Mouse (Mus musculus) MEL (cell line): ENCODE results near the gene Myh2. TPM values are rescaled to one million over a fixed set of nuclear protein-coding genes. Genes with fewer than 3 reads are reported as not detected.

Experiments
- DNase-seq: peaks from one replicate; pipeline ENCODE4 v3.0.0; 2011; ENCODE audit warnings: low read depth, low spot score
- H3K27ac ChIP-seq: 2 replicates; pipeline ENCODE4 v1.5.1; 2012; ENCODE audit warnings: low read depth, mild to moderate bottlenecking, control low read depth, low read length, moderate library complexity; ENCODE audit not compliant: control insufficient read depth
- H3K27me3 ChIP-seq, 2 experiments: fragments of 150-350 bp in 1 of 2; sonication (generic) in 1 of 2; 2 replicates each; pipeline ENCODE4 v1.6.1; 2012; ENCODE audit warnings: low read length in 2 of 2, mild to moderate bottlenecking in 2 of 2, improper control_type of control experiment in 1 of 2, moderate library complexity in 1 of 2; ENCODE audit not compliant: insufficient read depth in 2 of 2, control insufficient read depth in 1 of 2
- H3K36me3 ChIP-seq, 2 experiments: 2 replicates each; pipeline ENCODE4 v1.6.1; 2012 to 2014; ENCODE audit warnings: low read length in 2 of 2, improper control_type of control experiment in 1 of 2, inconsistent platforms in 1 of 2, mild to moderate bottlenecking in 1 of 2; ENCODE audit not compliant: insufficient read depth in 2 of 2, control insufficient read depth in 1 of 2
- H3K4me1 ChIP-seq, 2 experiments: fragments of 150-350 bp in 1 of 2; sonication (generic) in 1 of 2; 2 replicates each; pipeline ENCODE4 v1.6.1; 2012; ENCODE audit warnings: low read length in 2 of 2, improper control_type of control experiment in 1 of 2, mild to moderate bottlenecking in 1 of 2; ENCODE audit not compliant: insufficient read depth in 2 of 2, control insufficient read depth in 1 of 2
- H3K4me3 ChIP-seq, 2 experiments: fragments of 150-350 bp in 1 of 2; sonication (generic) in 1 of 2; 2 replicates each; pipeline ENCODE4 v1.5.1; 2012; ENCODE audit warnings: low read depth in 2 of 2, low read length in 2 of 2, mild to moderate bottlenecking in 2 of 2, moderate library complexity in 2 of 2, control low read depth in 1 of 2, improper control_type of control experiment in 1 of 2; ENCODE audit not compliant: control insufficient read depth in 1 of 2, insufficient read depth in 1 of 2
- H3K79me2 ChIP-seq: 2 replicates; pipeline ENCODE4 v1.6.1; 2012; ENCODE audit warnings: mild to moderate bottlenecking, low read length, moderate library complexity; ENCODE audit not compliant: control insufficient read depth, poor library complexity, insufficient read depth
- H3K9ac ChIP-seq: 2 replicates; pipeline ENCODE4 v1.6.1; 2012; ENCODE audit warnings: low read depth, mild to moderate bottlenecking, control low read depth, low read length, moderate library complexity; ENCODE audit not compliant: control insufficient read depth, poor library complexity, severe bottlenecking
- H3K9me3 ChIP-seq: fragments of 150-350 bp; sonication (generic); replicated peaks from 2 replicates; pipeline ENCODE4 v1.6.1; 2012; ENCODE audit warnings: mild to moderate bottlenecking, low read length, improper control_type of control experiment, moderate library complexity; ENCODE audit not compliant: insufficient read depth
- BHLHE40 ChIP-seq: IDR thresholded peaks from 2 replicates; pipeline ENCODE4 v1.6.1; 2012; ENCODE audit warnings: low read depth, mild to moderate bottlenecking, inconsistent platforms, low read length, improper control_type of control experiment, borderline replicate concordance
- CTCF ChIP-seq, 3 experiments: IDR thresholded peaks in 2 of 3; conservative IDR thresholded peaks in 1 of 3; 2 replicates each; pipeline ENCODE4 v1.5.1; 2011 to 2012; ENCODE audit warnings: low read length in 3 of 3, low read depth in 2 of 3, mild to moderate bottlenecking in 2 of 3, improper control_type of control experiment in 1 of 3, inconsistent platforms in 1 of 3, mixed read lengths in 1 of 3, moderate library complexity in 1 of 3; ENCODE audit not compliant: control insufficient read depth in 1 of 3, insufficient read depth in 1 of 3, poor library complexity in 1 of 3, severe bottlenecking in 1 of 3
- E2F4 ChIP-seq: IDR thresholded peaks from 2 replicates; pipeline ENCODE4 v1.6.1; 2011; ENCODE audit warnings: low read depth, low read length, improper control_type of control experiment, borderline replicate concordance
- GATA1 ChIP-seq: IDR thresholded peaks from 2 replicates; pipeline ENCODE4 v1.6.1; 2011; ENCODE audit warnings: low read depth, low read length, improper control_type of control experiment
- HCFC1 ChIP-seq: IDR thresholded peaks from 2 replicates; pipeline ENCODE4 v1.6.1; 2012; ENCODE audit warnings: low read depth, mild to moderate bottlenecking, inconsistent platforms, low read length, improper control_type of control experiment, moderate library complexity
- JUND ChIP-seq: IDR thresholded peaks from 2 replicates; pipeline ENCODE4 v1.6.1; 2011; ENCODE audit warnings: low read depth, mild to moderate bottlenecking, improper control_type of control experiment, low read length
- MAFK ChIP-seq: IDR thresholded peaks from 2 replicates; pipeline ENCODE4 v1.6.1; 2011; ENCODE audit warnings: low read depth, mild to moderate bottlenecking, low read length, improper control_type of control experiment, borderline replicate concordance
- MAX ChIP-seq: IDR thresholded peaks from 2 replicates; pipeline ENCODE4 v1.6.1; 2011; ENCODE audit warnings: low read length, improper control_type of control experiment
- MXI1 ChIP-seq: IDR thresholded peaks from 2 replicates; pipeline ENCODE4 v1.6.1; 2011; ENCODE audit warnings: mild to moderate bottlenecking, low read depth, low read length, improper control_type of control experiment
- MYB ChIP-seq: IDR thresholded peaks from 2 replicates; pipeline ENCODE4 v1.6.1; 2011; ENCODE audit warnings: mild to moderate bottlenecking, low read depth, low read length, improper control_type of control experiment
- MYC ChIP-seq: IDR thresholded peaks from 2 replicates; pipeline ENCODE4 v1.6.1; 2011; ENCODE audit warnings: low read depth, mild to moderate bottlenecking, low read length, improper control_type of control experiment, moderate library complexity
- NRF1 ChIP-seq: IDR thresholded peaks from 2 replicates; pipeline ENCODE4 v1.6.1; 2014; ENCODE audit warnings: low read depth, mild to moderate bottlenecking, inconsistent platforms, low read length, improper control_type of control experiment, moderate library complexity; ENCODE audit not compliant: poor library complexity, insufficient read depth, severe bottlenecking
- POLR2A ChIP-seq, 2 experiments: IDR thresholded peaks; 2 replicates each; pipeline ENCODE4 v1.6.1; 2011 to 2012; ENCODE audit warnings: low read length in 2 of 2, mild to moderate bottlenecking in 2 of 2, control low read depth in 1 of 2, improper control_type of control experiment in 1 of 2, low read depth in 1 of 2, moderate library complexity in 1 of 2; ENCODE audit not compliant: control insufficient read depth in 1 of 2, insufficient read depth in 1 of 2, poor library complexity in 1 of 2
- POLR2AphosphoS5 ChIP-seq: IDR thresholded peaks from 2 replicates; pipeline ENCODE4 v1.6.1; 2012; ENCODE audit warnings: low read depth, borderline replicate concordance, mild to moderate bottlenecking, inconsistent platforms, low read length, moderate library complexity, mixed read lengths
- RAD21 ChIP-seq: IDR thresholded peaks from 2 replicates; pipeline ENCODE4 v1.6.1; 2011; ENCODE audit warnings: mild to moderate bottlenecking, low read depth, low read length, improper control_type of control experiment
- RCOR1 ChIP-seq: IDR thresholded peaks from 2 replicates; pipeline ENCODE4 v1.6.1; 2012; ENCODE audit warnings: low read depth, mild to moderate bottlenecking, inconsistent platforms, low read length, improper control_type of control experiment
- SIN3A ChIP-seq: IDR thresholded peaks from 2 replicates; pipeline ENCODE4 v1.6.1; 2012; ENCODE audit warnings: low read length, improper control_type of control experiment, inconsistent platforms
- TAL1 ChIP-seq: IDR thresholded peaks from 2 replicates; pipeline ENCODE4 v1.6.1; 2012; ENCODE audit warnings: mild to moderate bottlenecking, inconsistent platforms, low read length, moderate library complexity, mixed read lengths
- polyA plus RNA-seq, 2 experiments: library from polyadenylated mRNA; stranded (reverse) in 1 of 2; unstranded in 1 of 2; fragments of >175 nt in 1 of 2; fragments of >200 nt in 1 of 2; gene quantifications; 2 replicates each; pipeline versions ENCODE4 v1.2.1 to v1.2.4; 2012; ENCODE audit warnings: low replicate concordance in 2 of 2, low read depth in 1 of 2; ENCODE audit not compliant: insufficient read length in 2 of 2, insufficient read depth in 1 of 2, missing spikeins in 1 of 2
- total RNA-seq: library from RNA; depleted of rRNA; stranded (reverse); fragments of 300-350 nt; gene quantifications from 2 replicates; pipeline ENCODE4 v1.2.3, GENCODE M21; 2012

Gene Myh2
- total and polyA plus RNA-seq, 3 experiments = not detected

DNA sequence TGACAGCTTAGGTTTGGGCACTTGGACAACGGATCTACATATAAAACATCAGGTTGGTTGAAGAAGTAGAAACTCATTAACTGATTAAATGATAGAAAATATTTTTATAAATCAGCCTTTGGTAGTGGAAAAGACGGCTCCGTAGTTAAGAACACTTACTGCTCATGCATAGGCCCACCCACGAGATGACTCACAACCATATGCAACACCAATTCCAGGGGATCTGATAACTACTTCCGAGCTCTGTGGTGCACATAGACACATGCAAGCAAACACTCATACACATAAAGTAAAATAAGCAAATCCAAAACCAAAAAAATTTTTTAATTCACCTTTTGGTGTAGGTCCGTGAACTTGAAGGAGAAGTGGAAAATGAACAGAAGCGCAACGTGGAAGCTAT is 51.0 kb downstream of the Myh2 start:
- Histone ChIP-seq H3K36me3 (no peaks in the 10 kb centered on the region), H3K27me3 (no peaks in the 10 kb centered on the region), H3K9me3 (no peaks in the 10 kb centered on the region), H3K27ac (no peak overlapping the region), H3K4me3 (no peak overlapping the region), H3K4me1 (no peaks in the 10 kb centered on the region), H3K9ac (no peak overlapping the region), H3K79me2 (no peaks in the 10 kb centered on the region)
- TF ChIP-seq JUND (no peak), TAL1 (no peak), RCOR1 (no peak), NRF1 (no peak), POLR2A (IDR thresholded peaks at IDR 0.05; ENCODE audit: control insufficient read depth in 1 of 2, insufficient read depth in 1 of 2, low read depth in 1 of 2, low read length in 2 of 2, poor library complexity in 1 of 2) (no peak), CTCF (IDR thresholded peaks at IDR 0.05 in 2 of 3, conservative IDR thresholded peaks at IDR 0.05 in 1 of 3; ENCODE audit: control insufficient read depth in 1 of 3, insufficient read depth in 1 of 3, low read depth in 2 of 3, low read length in 3 of 3, poor library complexity in 1 of 3, severe bottlenecking in 1 of 3) (no peak), SIN3A (no peak), MAFK (no peak), BHLHE40 (no peak), MYB (no peak), MYC (no peak), POLR2AphosphoS5 (no peak), MAX (no peak)
- DNase-seq = no peak

DNA sequence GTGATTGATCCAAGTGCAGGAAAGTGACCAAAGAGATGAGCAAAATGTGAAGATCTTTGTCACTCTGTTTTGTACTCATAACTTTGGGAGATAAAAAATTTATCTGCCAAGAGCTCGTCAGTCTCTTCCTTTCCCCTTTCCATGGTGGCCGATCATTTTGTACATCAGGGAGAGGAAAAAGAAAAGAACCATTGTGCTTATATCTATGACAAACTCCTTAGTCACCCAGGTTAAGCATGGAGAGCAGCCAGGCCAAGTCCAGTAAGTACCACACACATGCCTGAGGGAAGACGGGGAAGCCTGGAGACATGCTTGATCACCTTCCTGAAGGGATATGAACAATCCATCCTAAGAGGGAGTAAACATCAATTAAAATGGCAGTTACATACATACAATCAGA is 53.6 kb downstream of the Myh2 start:
- Histone ChIP-seq H3K27me3 (no peaks in the 10 kb centered on the region), H3K4me1 (no peaks in the 10 kb centered on the region), H3K36me3 (no peaks in the 10 kb centered on the region), H3K79me2 (no peaks in the 10 kb centered on the region), H3K9ac (no peak overlapping the region), H3K9me3 (no peaks in the 10 kb centered on the region), H3K4me3 (no peak overlapping the region), H3K27ac (no peak overlapping the region)
- TF ChIP-seq RAD21 (no peak), GATA1 (no peak), E2F4 (no peak), TAL1 (no peak), HCFC1 (no peak), POLR2A (IDR thresholded peaks at IDR 0.05; ENCODE audit: control insufficient read depth in 1 of 2, insufficient read depth in 1 of 2, low read depth in 1 of 2, low read length in 2 of 2, poor library complexity in 1 of 2) (no peak), CTCF (IDR thresholded peaks at IDR 0.05 in 2 of 3, conservative IDR thresholded peaks at IDR 0.05 in 1 of 3; ENCODE audit: control insufficient read depth in 1 of 3, insufficient read depth in 1 of 3, low read depth in 2 of 3, low read length in 3 of 3, poor library complexity in 1 of 3, severe bottlenecking in 1 of 3) (no peak), MXI1 (no peak)
- DNase-seq = no peak
